Mouse (Mus musculus) heart, postnatal 0 days (tissue): ENCODE results near the gene Chmp6.

ENCODE experiments used
- CTCF ChIP-seq: IDR thresholded peaks from 2 replicates; pipeline ENCODE4 v1.5.1; 2016; ENCODE audit warnings: antibody characterized with exemption, control low read depth, low read depth
- EP300 ChIP-seq: IDR thresholded peaks from 2 replicates; pipeline ENCODE4 v1.6.1; 2016; ENCODE audit warnings: antibody characterized with exemption, low read depth

- no peak for TF ChIP-seq CTCF
- no peak for TF ChIP-seq EP300
Observed at GRCm38 (mm10) chr11:119967892-119968291, 54.7 kb downstream of the Chmp6 start.
